Mouse (Mus musculus) CH12.LX (cell line): ENCODE results near the gene Glo1. TPM values are rescaled to one million over a fixed set of nuclear protein-coding genes. Genes with fewer than 3 reads are reported as not detected.

ENCODE experiments used
- DNase-seq: peaks from one replicate; pipeline ENCODE4 v3.0.0-alpha.2; 2013; ENCODE audit errors: extremely low read depth
- H3K27ac ChIP-seq: 2 replicates; pipeline ENCODE4 v1.5.1; 2012; ENCODE audit warnings: low read depth, mild to moderate bottlenecking, control low read depth, moderate library complexity; ENCODE audit not compliant: insufficient read depth
- H3K27me3 ChIP-seq: replicated peaks from 2 replicates; pipeline ENCODE3; 2012; ENCODE audit warnings: inconsistent platforms
- H3K36me3 ChIP-seq, 2 experiments: replicated peaks in 1 of 2; 2 replicates each; pipeline versions ENCODE3 to v1.6.1; 2012; ENCODE audit warnings: inconsistent platforms in 1 of 2, low read length in 1 of 2, mild to moderate bottlenecking in 1 of 2, mixed read lengths in 1 of 2, moderate library complexity in 1 of 2; ENCODE audit not compliant: control insufficient read depth in 1 of 2, insufficient read depth in 1 of 2
- H3K4me1 ChIP-seq, 2 experiments: 2 replicates each; pipeline ENCODE4 v1.6.1; 2012; ENCODE audit warnings: inconsistent platforms in 1 of 2, moderate library complexity in 1 of 2; ENCODE audit not compliant: insufficient read depth in 2 of 2, control insufficient read depth in 1 of 2
- H3K4me2 ChIP-seq: 2 replicates; pipeline ENCODE4 v1.6.1; 2012; ENCODE audit warnings: low read depth, mild to moderate bottlenecking, control low read depth; ENCODE audit not compliant: poor library complexity, insufficient read depth, severe bottlenecking
- H3K4me3 ChIP-seq, 3 experiments: fragments of 150-350 bp in 1 of 3; sonication (generic) in 1 of 3; replicated peaks in 1 of 3; 2 replicates each; pipeline versions ENCODE3 to v1.5.1; 2011 to 2012; ENCODE audit warnings: low read depth in 2 of 3, low read length in 2 of 3, mild to moderate bottlenecking in 2 of 3, moderate library complexity in 2 of 3, control low read depth in 1 of 3, improper control_type of control experiment in 1 of 3, inconsistent platforms in 1 of 3, mixed read lengths in 1 of 3; ENCODE audit not compliant: poor library complexity in 1 of 3
- H3K79me2 ChIP-seq: replicated peaks from 2 replicates; pipeline ENCODE4 v1.6.1; 2012; ENCODE audit warnings: mild to moderate bottlenecking, moderate library complexity; ENCODE audit not compliant: control insufficient read depth, poor library complexity, insufficient read depth, severe bottlenecking; ENCODE audit errors: extremely low read depth
- H3K9ac ChIP-seq: 2 replicates; pipeline ENCODE4 v1.6.1; 2012; ENCODE audit warnings: low read depth, mild to moderate bottlenecking, control low read depth, moderate library complexity; ENCODE audit not compliant: insufficient read depth
- H3K9me3 ChIP-seq: replicated peaks from 2 replicates; pipeline ENCODE3; 2012; ENCODE audit warnings: low read length, inconsistent platforms, mixed read lengths
- BHLHE40 ChIP-seq: IDR thresholded peaks from 2 replicates; pipeline ENCODE4 v1.6.1; 2011; ENCODE audit warnings: mild to moderate bottlenecking, low read depth, low read length, improper control_type of control experiment
- CHD1 ChIP-seq: IDR thresholded peaks from 2 replicates; pipeline ENCODE4 v1.6.1; 2012; ENCODE audit warnings: low read depth, low read length, improper control_type of control experiment, inconsistent platforms
- ELF1 ChIP-seq: IDR thresholded peaks from 2 replicates; pipeline ENCODE4 v1.6.1; 2014; ENCODE audit warnings: low read depth, mild to moderate bottlenecking, inconsistent platforms, low read length, improper control_type of control experiment
- EP300 ChIP-seq: IDR thresholded peaks from 2 replicates; pipeline ENCODE4 v1.6.1; 2011; ENCODE audit warnings: low read length, improper control_type of control experiment
- ETS1 ChIP-seq: conservative IDR thresholded peaks from 2 replicates; pipeline ENCODE4 v1.6.1; 2012; ENCODE audit warnings: low read depth, mild to moderate bottlenecking, inconsistent platforms, low read length, improper control_type of control experiment, moderate library complexity
- GABPA ChIP-seq: IDR thresholded peaks from 2 replicates; pipeline ENCODE4 v1.6.1; 2012; ENCODE audit warnings: low read depth, low read length, improper control_type of control experiment, inconsistent platforms; ENCODE audit not compliant: insufficient replicate concordance
- HCFC1 ChIP-seq: IDR thresholded peaks from 2 replicates; pipeline ENCODE4 v1.6.1; 2012; ENCODE audit warnings: low read depth, mild to moderate bottlenecking, inconsistent platforms, low read length, improper control_type of control experiment
- IRF4 ChIP-seq: IDR thresholded peaks from 2 replicates; pipeline ENCODE4 v1.6.1; 2014; ENCODE audit warnings: low read depth, mild to moderate bottlenecking, inconsistent platforms, low read length, improper control_type of control experiment
- JUN ChIP-seq: IDR thresholded peaks from 2 replicates; pipeline ENCODE4 v1.6.1; 2011; ENCODE audit warnings: low read depth, mild to moderate bottlenecking, low read length, improper control_type of control experiment, moderate library complexity; ENCODE audit not compliant: insufficient read depth
- JUND ChIP-seq: conservative IDR thresholded peaks from 2 replicates; pipeline ENCODE4 v1.6.1; 2011; ENCODE audit warnings: low read depth, low read length, improper control_type of control experiment
- KAT2A ChIP-seq: IDR thresholded peaks from 2 replicates; pipeline ENCODE4 v1.6.1; 2012; ENCODE audit warnings: low read length, improper control_type of control experiment, inconsistent platforms; ENCODE audit not compliant: insufficient replicate concordance
- MAFK ChIP-seq: IDR thresholded peaks from 2 replicates; pipeline ENCODE4 v1.6.1; 2011; ENCODE audit warnings: low read length, improper control_type of control experiment; ENCODE audit not compliant: insufficient replicate concordance
- MEF2A ChIP-seq: IDR thresholded peaks from 2 replicates; pipeline ENCODE4 v1.6.1; 2014; ENCODE audit warnings: low read depth, mild to moderate bottlenecking, inconsistent platforms, low read length, improper control_type of control experiment, borderline replicate concordance
- MYC ChIP-seq: IDR thresholded peaks from 2 replicates; pipeline ENCODE4 v1.6.1; 2011; ENCODE audit warnings: low read depth, mild to moderate bottlenecking, improper control_type of control experiment, low read length
- NELFE ChIP-seq: IDR thresholded peaks from 2 replicates; pipeline ENCODE4 v1.6.1; 2011; ENCODE audit warnings: low read depth, low read length, improper control_type of control experiment
- POLR2AphosphoS2 ChIP-seq: IDR thresholded peaks from 2 replicates; pipeline ENCODE4 v1.6.1; 2011; ENCODE audit warnings: low read depth, low read length, improper control_type of control experiment
- RAD21 ChIP-seq: IDR thresholded peaks from 2 replicates; pipeline ENCODE4 v1.6.1; 2011; ENCODE audit warnings: low read depth, mild to moderate bottlenecking, low read length, improper control_type of control experiment, moderate library complexity
- RCOR1 ChIP-seq: conservative IDR thresholded peaks from 2 replicates; pipeline ENCODE4 v1.6.1; 2012; ENCODE audit warnings: low read depth, mild to moderate bottlenecking, inconsistent platforms, low read length, improper control_type of control experiment
- SMC3 ChIP-seq: IDR thresholded peaks from 2 replicates; pipeline ENCODE4 v1.6.1; 2011; ENCODE audit warnings: low read depth, low read length, improper control_type of control experiment
- TCF12 ChIP-seq: IDR thresholded peaks from 2 replicates; pipeline ENCODE4 v1.6.1; 2014; ENCODE audit warnings: low read depth, mild to moderate bottlenecking, inconsistent platforms, low read length, improper control_type of control experiment
- UBTF ChIP-seq: IDR thresholded peaks from 2 replicates; pipeline ENCODE4 v1.6.1; 2012; ENCODE audit warnings: low read depth, mild to moderate bottlenecking, inconsistent platforms, low read length, improper control_type of control experiment, moderate library complexity
- USF1 ChIP-seq: IDR thresholded peaks from 2 replicates; pipeline ENCODE4 v1.6.1; 2014; ENCODE audit warnings: low read depth, mild to moderate bottlenecking, inconsistent platforms, low read length, improper control_type of control experiment
- ZC3H11A ChIP-seq: IDR thresholded peaks from 2 replicates; pipeline ENCODE4 v1.6.1; 2012; ENCODE audit warnings: low read depth, mild to moderate bottlenecking, inconsistent platforms, low read length, improper control_type of control experiment
- ZMIZ1 ChIP-seq: IDR thresholded peaks from 2 replicates; pipeline ENCODE4 v1.6.1; 2012; ENCODE audit warnings: low read depth, mild to moderate bottlenecking, inconsistent platforms, low read length, improper control_type of control experiment
- ZNF384 ChIP-seq: IDR thresholded peaks from 2 replicates; pipeline ENCODE4 v1.6.1; 2012; ENCODE audit warnings: low read depth, low read length, improper control_type of control experiment, inconsistent platforms
- dilution Hi-C: fragments of 300-500 bp; cut with MboI; formaldehyde crosslinking; loops from 2 replicates; pipeline ENCODE4 v1.14.3; 2020; ENCODE audit warnings: low sequenced_read_pairs; ENCODE audit not compliant: extremely low pct_unique_long_range_greater_than_20kb, extremely low pct_ligation_motif_present
- in situ Hi-C: fragments of 300-500 bp; cut with MboI; formaldehyde crosslinking; loops from 3 replicates; pipeline ENCODE4 v1.14.3; 2019; ENCODE audit warnings: low sequenced_read_pairs, low pct_ligation_motif_present, low pct_unique_long_range_greater_than_20kb, mixed read lengths
- polyA plus RNA-seq: library from polyadenylated mRNA; unstranded; fragments of >175 nt; gene quantifications from 2 replicates; pipeline ENCODE4 v1.2.1, GENCODE M21; 2012; ENCODE audit warnings: low read depth; ENCODE audit not compliant: insufficient read length
- total RNA-seq, 2 experiments: library from RNA; depleted of rRNA; stranded (reverse); fragments of 300-350 nt in 1 of 2; fragments of >200 nt in 1 of 2; gene quantifications; 2 replicates each; pipeline ENCODE4 v1.2.3; 2012 to 2014

Glo1 gene
- total and polyA plus RNA-seq, 3 experiments: 143 to 283 (median 170) TPM

- H3K4me2 ChIP-seq: no peak overlapping the region
- H3K36me3 ChIP-seq: peaks cover 23 to 80% of the 10 kb centered on the region in 2 experiments
- dilution Hi-C loops (no loop called here), in situ Hi-C loops (no loop called here)
- peaks cover 7 to 39% of the 10 kb centered on the region in 2 experiments for H3K4me1 ChIP-seq
- H3K4me3 ChIP-seq: no peak overlapping the region
- H3K9ac ChIP-seq: no peak overlapping the region
- H3K9me3 ChIP-seq: no peaks in the 10 kb centered on the region
- no peak for DNase-seq
- no peaks in the 10 kb centered on the region for H3K27me3 ChIP-seq
- H3K79me2 ChIP-seq: peaks cover 22% of the 10 kb centered on the region
- no peak overlapping the region for H3K27ac ChIP-seq
- no peak for TF ChIP-seq HCFC1
- TF ChIP-seq UBTF: no peak
- TF ChIP-seq ETS1: no peak
- TF ChIP-seq ZNF384: no peak
- TF ChIP-seq SMC3: no peak
- no peak for TF ChIP-seq RCOR1
- no peak for TF ChIP-seq IRF4
- TF ChIP-seq ZC3H11A: no peak
- TF ChIP-seq MAFK: no peak
- no peak for TF ChIP-seq ELF1
- TF ChIP-seq ZMIZ1: no peak
- TF ChIP-seq RAD21: no peak
- no peak for TF ChIP-seq BHLHE40
- TF ChIP-seq NELFE: no peak
- no peak for TF ChIP-seq GABPA
- TF ChIP-seq USF1: no peak
- no peak for TF ChIP-seq TCF12
Observed at GRCm38 (mm10) chr17:30606634-30607081, 20.0 kb downstream of the Glo1 start.

GRCm38 (mm10) chr17:30606206-30606605, 20.5 kb downstream of the Glo1 start:
- dilution Hi-C loops: no loop called here
- no peaks in the 10 kb centered on the region for H3K9me3 ChIP-seq
- H3K27me3 ChIP-seq: no peaks in the 10 kb centered on the region
- no peak overlapping the region for H3K9ac ChIP-seq
- H3K4me3 ChIP-seq: no peak overlapping the region
- H3K36me3 ChIP-seq: peaks cover 25 to 85% of the 10 kb centered on the region in 2 experiments
- H3K4me2 ChIP-seq: no peak overlapping the region
- no peak for DNase-seq
- H3K4me1 ChIP-seq: peaks cover 4 to 36% of the 10 kb centered on the region in 2 experiments
- peaks cover 17% of the 10 kb centered on the region for H3K79me2 ChIP-seq
- no peak for TF ChIP-seq CHD1
- TF ChIP-seq MYC: no peak
- TF ChIP-seq JUND: no peak
- no peak for TF ChIP-seq POLR2AphosphoS2
- TF ChIP-seq KAT2A: no peak
- TF ChIP-seq USF1: no peak
- no peak for TF ChIP-seq JUN
- TF ChIP-seq RAD21: no peak
- no peak for TF ChIP-seq GABPA
- no peak for TF ChIP-seq MEF2A
- no peak for TF ChIP-seq EP300
- TF ChIP-seq IRF4: no peak
- TF ChIP-seq BHLHE40: no peak
- TF ChIP-seq, all 38 proteins: peak for 0
- in situ Hi-C loops: no loop called here
- no peak overlapping the region for H3K27ac ChIP-seq
